Mouse (Mus musculus): Measurements from ENCODE around the gene Rfx4. TPM values are rescaled to one million over a fixed set of nuclear protein-coding genes. Genes with fewer than 3 reads are reported as not detected.

Rfx4 gene
- polyA plus RNA-seq, 1 experiment from 2014 or later = not detected

DNA sequence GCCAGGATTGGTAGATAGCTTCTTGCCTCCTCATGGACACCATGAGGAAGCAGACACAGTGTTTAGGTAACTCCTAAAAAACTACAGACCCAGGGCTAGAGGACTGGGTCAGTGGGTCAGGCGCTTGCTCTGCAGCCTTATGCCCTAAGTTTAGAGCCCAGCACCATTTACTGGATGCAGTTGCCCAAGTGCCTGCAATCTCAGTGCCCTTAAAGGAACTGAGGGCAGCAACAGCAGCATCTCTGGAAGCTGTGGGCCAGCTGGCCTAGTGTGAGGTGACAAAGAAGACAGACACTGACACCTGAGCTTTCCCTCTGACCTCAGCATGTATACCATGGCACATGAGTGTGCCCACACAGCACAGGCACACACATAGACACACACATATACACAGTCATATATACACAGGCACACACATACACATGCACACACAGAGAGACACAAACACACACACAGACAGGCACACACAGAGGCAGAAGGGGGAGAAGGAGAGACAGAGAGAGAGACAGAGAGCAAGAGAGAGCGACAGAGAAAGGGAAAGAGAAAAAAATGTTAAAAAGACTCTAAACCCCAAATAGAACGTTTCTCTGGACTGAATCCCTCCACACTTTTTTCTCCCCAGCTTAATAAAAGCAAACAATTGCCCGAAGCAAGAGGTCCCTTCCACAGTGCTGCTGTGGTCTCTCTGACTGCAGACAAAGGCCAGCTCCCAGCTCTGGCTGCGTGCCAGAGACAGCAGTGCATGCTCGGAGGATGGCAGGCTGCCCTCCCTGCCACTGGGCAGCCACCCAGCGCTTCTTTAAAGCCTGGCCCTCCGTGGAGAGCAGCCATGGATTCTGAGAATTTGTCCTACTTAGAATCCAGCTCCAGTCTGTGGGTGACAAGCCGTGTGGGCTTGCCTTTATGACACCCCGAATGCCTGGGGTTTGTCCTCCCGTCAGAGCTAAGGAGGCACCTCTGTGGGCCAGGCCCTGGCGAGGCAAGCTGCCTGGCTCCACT lies 96.4 kb downstream of the Rfx4 start:
- H3K9ac ChIP-seq = no peak overlapping the region
- 51% methylated on average over 12 of the region's 12 CpGs for WGBS (ENCODE audit: insufficient replicate concordance)

DNA sequence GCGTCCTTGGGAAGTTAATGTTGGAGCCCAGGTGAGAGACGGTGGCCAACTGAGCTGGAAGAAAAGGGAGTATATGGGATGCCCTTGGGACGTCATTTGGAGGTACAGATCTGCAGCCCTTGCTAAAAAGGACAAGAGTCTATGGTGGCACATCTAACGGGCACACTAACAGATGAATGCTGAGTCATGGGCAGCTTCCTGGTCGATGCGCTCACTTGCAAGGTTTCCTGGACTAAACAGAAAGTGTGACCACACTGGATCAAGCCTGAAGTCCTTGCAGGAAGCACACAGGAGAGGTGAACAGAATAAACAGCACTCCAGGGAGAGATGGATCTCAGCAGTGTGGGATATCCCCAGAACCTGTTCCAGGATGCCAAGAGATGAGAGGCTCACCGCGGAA lies 98.2 kb downstream of the Rfx4 start:
- Histone ChIP-seq H3K9ac (no peak overlapping the region), H3K36me3 (no peaks in the 10 kb centered on the region), H3K4me3 (replicated peaks) (no peak overlapping the region), H3K4me2 (no peak overlapping the region), H3K4me1 (replicated peaks) (no peaks in the 10 kb centered on the region), H3K27me3 (no peaks in the 10 kb centered on the region), H3K27ac (no peak overlapping the region), H3K9me3 (replicated peaks) (no peaks in the 10 kb centered on the region)
- 58% methylated on average over 8 of the region's 8 CpGs for whole genome bisulfite sequencing (ENCODE audit: insufficient replicate concordance)
- no peak for DNase-seq
- no peak for ATAC-seq (ENCODE audit: low read depth)

More for the DNA sequence above, 96.4 kb downstream of the Rfx4 start:
- no peaks in the 10 kb centered on the region for H3K9me3 ChIP-seq (replicated peaks)
- DNase-seq = no peak
- H3K4me1 ChIP-seq (replicated peaks) = no peaks in the 10 kb centered on the region
- H3K4me3 ChIP-seq (replicated peaks) = no peak overlapping the region
- H3K27ac ChIP-seq = no peak overlapping the region
- no peak overlapping the region for H3K4me2 ChIP-seq
- no peaks in the 10 kb centered on the region for H3K36me3 ChIP-seq
- no peaks in the 10 kb centered on the region for H3K27me3 ChIP-seq
- no peak for ATAC-seq (ENCODE audit: low read depth)

- no peak overlapping the region for H3K4me2 ChIP-seq
- H3K4me1 ChIP-seq (replicated peaks) = no peaks in the 10 kb centered on the region
- no peak for DNase-seq
- H3K27ac ChIP-seq = no peak overlapping the region
- no peaks in the 10 kb centered on the region for H3K27me3 ChIP-seq
- H3K9me3 ChIP-seq (replicated peaks) = no peaks in the 10 kb centered on the region
- WGBS (ENCODE audit: insufficient replicate concordance) = 74% methylated on average over 11 of the region's 11 CpGs
- no peak overlapping the region for H3K4me3 ChIP-seq (replicated peaks)
- no peaks in the 10 kb centered on the region for H3K36me3 ChIP-seq
- H3K9ac ChIP-seq = no peak overlapping the region
- no peak for ATAC-seq (ENCODE audit: low read depth)
Observed at GRCm38 (mm10) chr10:84855466-84855865, 99.6 kb downstream of the Rfx4 start.

- Histone ChIP-seq H3K4me1 (replicated peaks) (no peaks in the 10 kb centered on the region), H3K4me2 (no peak overlapping the region), H3K36me3 (no peaks in the 10 kb centered on the region), H3K4me3 (replicated peaks) (no peak overlapping the region), H3K9ac (no peak overlapping the region), H3K9me3 (replicated peaks) (no peaks in the 10 kb centered on the region), H3K27ac (no peak overlapping the region), H3K27me3 (no peaks in the 10 kb centered on the region)
- ATAC-seq (ENCODE audit: low read depth) = no peak
- no peak for DNase-seq
- WGBS (ENCODE audit: insufficient replicate concordance) = 61% methylated on average over 8 of the region's 8 CpGs
Observed at GRCm38 (mm10) chr10:84858371-84858770, 102.5 kb downstream of the Rfx4 start.

GRCm38 (mm10) chr10:84858806-84859496 lies 103.1 kb downstream of the Rfx4 start:
- ATAC-seq (ENCODE audit: low read depth) (no peak), DNase-seq (no peak)
- Histone ChIP-seq H3K27me3 (no peaks in the 10 kb centered on the region), H3K27ac (no peak overlapping the region), H3K9me3 (replicated peaks) (no peaks in the 10 kb centered on the region), H3K9ac (no peak overlapping the region), H3K36me3 (no peaks in the 10 kb centered on the region), H3K4me2 (no peak overlapping the region), H3K4me1 (replicated peaks) (no peaks in the 10 kb centered on the region), H3K4me3 (replicated peaks) (no peak overlapping the region)
- WGBS (ENCODE audit: insufficient replicate concordance) = 47% methylated on average over 14 of the region's 14 CpGs

- WGBS (ENCODE audit: insufficient replicate concordance) = 56% methylated on average over 13 of the region's 13 CpGs
- Histone ChIP-seq H3K27ac (no peak overlapping the region), H3K4me3 (replicated peaks) (no peak overlapping the region), H3K27me3 (no peaks in the 10 kb centered on the region), H3K9ac (no peak overlapping the region), H3K4me2 (no peak overlapping the region), H3K36me3 (no peaks in the 10 kb centered on the region), H3K9me3 (replicated peaks) (no peaks in the 10 kb centered on the region), H3K4me1 (replicated peaks) (no peaks in the 10 kb centered on the region)
- ATAC-seq (ENCODE audit: low read depth) (no peak), DNase-seq (no peak)
Observed at GRCm38 (mm10) chr10:84859556-84860380, 103.9 kb downstream of the Rfx4 start.

DNA sequence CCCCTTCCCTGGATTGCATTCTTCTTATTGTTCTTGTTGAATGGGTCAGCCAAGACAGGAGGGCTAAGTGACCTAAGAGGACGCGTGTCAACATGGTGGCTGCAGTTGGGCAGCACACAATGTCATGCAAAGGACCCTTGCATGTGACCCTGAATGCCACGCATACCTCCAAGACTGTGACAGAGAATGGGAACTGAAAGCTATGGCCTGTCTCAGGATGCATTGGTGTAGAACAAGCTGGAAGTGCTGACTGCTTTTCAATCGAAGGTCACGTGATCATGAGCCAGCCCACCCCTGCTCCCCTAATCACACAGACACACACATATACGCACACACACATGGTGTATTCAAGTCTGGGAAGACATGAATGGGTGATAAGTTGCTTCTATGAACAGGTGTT lies 107.6 kb downstream of the Rfx4 start:
- H3K4me2 ChIP-seq = no peak overlapping the region
- H3K9me3 ChIP-seq (replicated peaks) = no peaks in the 10 kb centered on the region
- no peak overlapping the region for H3K27ac ChIP-seq
- ATAC-seq (ENCODE audit: low read depth) = no peak
- no peak overlapping the region for H3K9ac ChIP-seq
- no peaks in the 10 kb centered on the region for H3K36me3 ChIP-seq
- 68% methylated on average over 6 of the region's 6 CpGs for WGBS (ENCODE audit: insufficient replicate concordance)
- H3K27me3 ChIP-seq = no peaks in the 10 kb centered on the region
- DNase-seq = no peak
- no peaks in the 10 kb centered on the region for H3K4me1 ChIP-seq (replicated peaks)
- H3K4me3 ChIP-seq (replicated peaks) = no peak overlapping the region

DNA sequence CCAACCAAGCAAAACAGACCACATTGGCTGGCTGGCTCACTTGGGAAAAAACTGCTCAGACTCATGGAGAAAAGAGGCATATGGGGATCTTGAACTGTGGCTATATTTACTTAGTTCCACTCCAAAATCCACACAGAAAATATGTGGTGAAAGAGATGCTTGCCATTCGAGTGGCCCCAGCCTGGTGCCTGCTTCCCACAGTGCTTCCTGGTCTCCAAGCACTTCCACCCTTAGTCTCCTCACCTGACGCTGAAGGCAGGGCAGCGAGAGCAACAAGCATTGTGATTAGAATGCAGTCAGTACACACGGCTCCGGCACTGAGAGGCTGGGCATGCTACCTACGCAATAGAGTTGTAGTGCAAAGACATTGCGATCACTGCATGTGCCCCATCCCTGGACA lies 111.7 kb downstream of the Rfx4 start:
- no peak overlapping the region for H3K9ac ChIP-seq
- H3K36me3 ChIP-seq = no peaks in the 10 kb centered on the region
- no peaks in the 10 kb centered on the region for H3K9me3 ChIP-seq (replicated peaks)
- ATAC-seq (ENCODE audit: low read depth) (no peak), DNase-seq (no peak)
- H3K4me1 ChIP-seq (replicated peaks) = no peaks in the 10 kb centered on the region
- no peak overlapping the region for H3K4me2 ChIP-seq
- WGBS (ENCODE audit: insufficient replicate concordance) = 77% methylated on average over 7 of the region's 7 CpGs
- no peaks in the 10 kb centered on the region for H3K27me3 ChIP-seq
- H3K27ac ChIP-seq = no peak overlapping the region
- no peak overlapping the region for H3K4me3 ChIP-seq (replicated peaks)

GRCm38 (mm10) chr10:84871285-84871684 lies 115.4 kb downstream of the Rfx4 start:
- H3K9me3 ChIP-seq (replicated peaks) = no peaks in the 10 kb centered on the region
- DNase-seq (no peak), ATAC-seq (ENCODE audit: low read depth) (no peak)
- no peak overlapping the region for H3K4me3 ChIP-seq (replicated peaks)
- no peaks in the 10 kb centered on the region for H3K27me3 ChIP-seq
- no peak overlapping the region for H3K27ac ChIP-seq
- H3K4me2 ChIP-seq = no peak overlapping the region
- no peak overlapping the region for H3K9ac ChIP-seq
- WGBS (ENCODE audit: insufficient replicate concordance) = 74% methylated on average over 12 of the region's 12 CpGs
- H3K36me3 ChIP-seq = no peaks in the 10 kb centered on the region
- H3K4me1 ChIP-seq (replicated peaks) = no peaks in the 10 kb centered on the region

DNA sequence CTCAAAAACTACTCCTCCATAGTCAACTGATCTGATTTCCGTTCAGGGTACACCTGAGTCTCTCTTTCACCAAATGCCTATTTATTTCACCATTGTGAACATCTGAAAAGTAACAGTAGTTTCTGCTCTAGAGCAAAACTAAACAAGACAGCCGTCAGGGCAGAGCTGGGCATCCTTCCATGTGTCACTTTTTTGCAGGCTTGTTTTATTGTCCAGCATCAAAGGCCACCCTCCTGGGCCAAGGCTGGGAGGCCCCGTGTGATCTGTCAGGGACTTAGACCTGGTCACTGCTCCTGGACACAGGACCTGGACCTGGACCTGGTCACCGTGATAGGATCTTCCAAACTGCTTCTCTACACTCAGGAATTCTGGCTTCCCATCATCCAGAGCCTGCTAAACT lies 116.1 kb downstream of the Rfx4 start:
- no peak for DNase-seq

More for the DNA sequence above, 116.1 kb downstream of the Rfx4 start:
- H3K9me3 ChIP-seq (replicated peaks) = no peaks in the 10 kb centered on the region
- no peak overlapping the region for H3K9ac ChIP-seq
- H3K27me3 ChIP-seq = no peaks in the 10 kb centered on the region
- ATAC-seq (ENCODE audit: low read depth) = no peak
- no peaks in the 10 kb centered on the region for H3K36me3 ChIP-seq
- no peak overlapping the region for H3K4me3 ChIP-seq (replicated peaks)
- H3K4me1 ChIP-seq (replicated peaks) = no peaks in the 10 kb centered on the region
- no peak overlapping the region for H3K27ac ChIP-seq
- WGBS (ENCODE audit: insufficient replicate concordance) = 57% methylated on average over 4 of the region's 4 CpGs
- no peak overlapping the region for H3K4me2 ChIP-seq
